Mouse (Mus musculus): Measurements from ENCODE around the gene Gm49383.

DNA sequence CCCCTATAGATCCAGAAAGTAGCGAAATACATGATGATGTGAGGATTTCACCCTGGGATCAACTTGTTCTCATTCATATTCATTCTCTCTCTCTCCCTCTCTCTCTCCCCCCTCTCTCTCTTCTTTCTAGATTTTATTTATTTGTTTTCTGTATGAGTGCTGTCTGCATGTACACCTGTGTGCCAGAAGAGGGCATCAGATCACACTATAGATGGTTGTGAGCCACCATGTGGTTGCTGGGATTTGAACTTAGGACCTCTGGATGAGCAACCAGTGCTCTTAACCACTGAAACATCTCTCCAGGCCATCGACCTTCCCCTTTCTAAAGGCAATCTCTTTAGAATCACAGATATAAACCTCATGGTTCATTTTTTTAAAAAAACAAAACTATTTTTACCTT, 11.6 kb upstream of the Gm49383 start:
- TF ChIP-seq CTCF (IDR thresholded peaks at IDR 0.05) (peak; percentile 40), POLR2A (IDR thresholded peaks at IDR 0.05; ENCODE audit: insufficient read depth, low read depth, low read length) (no peak), EP300 (IDR thresholded peaks at IDR 0.05; ENCODE audit: insufficient read depth, low read depth, low read length) (no peak)

Data from heart, adult 2 months (tissue).